Mouse (Mus musculus) intestine, embryonic 14.5 days (tissue): ENCODE measurements around the gene Olfr679. TPM values are rescaled to one million over a fixed set of nuclear protein-coding genes. Genes with fewer than 3 reads are reported as not detected.
"Not testable (repeated sequence)": the region's sequence is repeated elsewhere in the genome, so short reads cannot be mapped to it uniquely, and the experiment has no call there.

Experiments used
- ATAC-seq: fragments of 200-750 bp; cut with Nextera tagmentation; replicated peaks from 2 replicates; pipeline ENCODE4 v1.8.0; 2017; ENCODE audit warnings: low read depth, moderate number of reproducible peaks, moderate TSS enrichment, moderate library complexity; ENCODE audit not compliant: low FRiP score, low TSS enrichment
- DNase-seq: peaks from one replicate; pipeline ENCODE4 v3.0.0-alpha.2; 2018; ENCODE audit warnings: low spot score
- H3K27ac ChIP-seq: fragments of 300-500 bp; sonication (generic); 2 replicates; pipeline ENCODE4 v1.5.1; 2014; ENCODE audit warnings: low read depth, mild to moderate bottlenecking, control low read depth
- H3K27me3 ChIP-seq: fragments of 300-500 bp; sonication (generic); replicated peaks from 2 replicates; pipeline ENCODE4 v1.6.1; 2014; ENCODE audit warnings: low read length, control low read depth; ENCODE audit not compliant: control insufficient read depth, insufficient read depth
- H3K36me3 ChIP-seq: fragments of 300-500 bp; sonication (generic); 2 replicates; pipeline ENCODE4 v1.6.1; 2014; ENCODE audit warnings: low read length, control low read depth; ENCODE audit not compliant: control insufficient read depth, insufficient read depth
- H3K4me1 ChIP-seq: fragments of 300-500 bp; sonication (generic); replicated peaks from 2 replicates; pipeline ENCODE4 v1.6.1; 2014; ENCODE audit warnings: low read length, control low read depth, mixed read lengths; ENCODE audit not compliant: control insufficient read depth, insufficient read depth
- H3K4me2 ChIP-seq: fragments of 300-500 bp; sonication (generic); 2 replicates; pipeline ENCODE4 v1.6.1; 2014; ENCODE audit warnings: low read length
- H3K4me3 ChIP-seq: fragments of 300-500 bp; sonication (generic); 2 replicates; pipeline ENCODE4 v1.5.1; 2014; ENCODE audit warnings: low read depth, low read length, control low read depth, mixed read lengths
- H3K9ac ChIP-seq: fragments of 300-500 bp; sonication (generic); 2 replicates; pipeline ENCODE4 v1.6.1; 2014; ENCODE audit warnings: mild to moderate bottlenecking, low read length
- H3K9me3 ChIP-seq: fragments of 300-500 bp; sonication (generic); 2 replicates; pipeline ENCODE4 v1.6.1; 2016; ENCODE audit warnings: low read length, control low read depth; ENCODE audit not compliant: control insufficient read depth
- WGBS: fragments of 180-500 bp; shearing (Covaris S2); extraction: QIAGEN DNeasy Blood & Tissue Kit; methylation state at CpG from one replicate; pipeline ENCODE4 v1.1.7; 2014; 5-methylcytosine and 5-hydroxymethylcytosine counted together
- polyA plus RNA-seq: library from polyadenylated mRNA; unstranded; fragments of >200 nt; fragmentation: Nextera tagmentation; extraction: Ambion mirVana; gene quantifications from 2 replicates; pipeline ENCODE4 v1.2.1, GENCODE M21; 2014

Gene Olfr679
- polyA plus RNA-seq = not detected in 2 replicates

- Histone ChIP-seq H3K9me3 (no peaks in the 10 kb centered on the region), H3K9ac (no peak within 1 kb of the TSS), H3K4me3 (no peak within 1 kb of the TSS), H3K4me2 (no peak within 1 kb of the TSS), H3K27me3 (no peaks in the 10 kb centered on the region), H3K27ac (no peak within 1 kb of the TSS), H3K4me1 (no peaks in the 10 kb centered on the region), H3K36me3 (no peaks in the 10 kb centered on the region)
- DNase-seq = no peak
- WGBS = 63% methylated on average over 1 of the region's 1 CpGs
- ATAC-seq = no peak
Measured at GRCm38 (mm10) chr7:105080905-105081304, at the start of gene Olfr679. TSS of gene Olfr679 (plus strand) at chr7:105081205.

DNA sequence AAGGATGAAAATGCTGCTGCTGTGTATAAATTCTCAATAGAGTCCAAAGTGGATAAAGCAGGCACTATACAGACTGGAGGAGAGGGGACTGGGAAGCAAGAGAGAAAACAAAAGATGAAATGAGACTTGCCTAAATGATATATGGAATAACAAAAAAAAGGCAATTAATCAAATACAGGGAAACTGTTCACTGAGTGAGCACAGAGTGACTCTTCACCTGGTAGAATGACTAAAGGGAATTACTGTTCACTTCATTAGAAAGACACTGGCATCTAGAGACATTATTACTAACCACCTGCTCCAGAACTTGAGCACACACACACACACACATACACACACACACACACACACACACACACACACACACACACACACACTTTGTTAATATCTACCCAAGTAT, 48.6 kb upstream of the Olfr679 start, which contains the start of gene Olfr676:
Olfr676 (plus strand) TSS at position 301 of the 400 bp plus-strand sequence.
- H3K27me3 ChIP-seq = no peaks in the 10 kb centered on the region
- no peaks in the 10 kb centered on the region for H3K9me3 ChIP-seq
- no peak within 1 kb of the TSS for H3K4me2 ChIP-seq
- no peak within 1 kb of the TSS for H3K27ac ChIP-seq
- DNase-seq = no peak
- H3K4me3 ChIP-seq = no peak within 1 kb of the TSS
- H3K36me3 ChIP-seq = no peaks in the 10 kb centered on the region
- no peak within 1 kb of the TSS for H3K9ac ChIP-seq
- ATAC-seq = no peak
- H3K4me1 ChIP-seq = no peaks in the 10 kb centered on the region

GRCm38 (mm10) chr7:105033836-105034235, 47.2 kb upstream of the Olfr679 start:
- H3K27me3 ChIP-seq, H3K9ac ChIP-seq, H3K4me2 ChIP-seq, DNase-seq, H3K4me1 ChIP-seq, H3K27ac ChIP-seq, ATAC-seq, H3K4me3 ChIP-seq, H3K36me3 ChIP-seq, H3K9me3 ChIP-seq: not testable (repeated sequence)
- WGBS = 44% methylated on average over 5 of the region's 5 CpGs

DNA sequence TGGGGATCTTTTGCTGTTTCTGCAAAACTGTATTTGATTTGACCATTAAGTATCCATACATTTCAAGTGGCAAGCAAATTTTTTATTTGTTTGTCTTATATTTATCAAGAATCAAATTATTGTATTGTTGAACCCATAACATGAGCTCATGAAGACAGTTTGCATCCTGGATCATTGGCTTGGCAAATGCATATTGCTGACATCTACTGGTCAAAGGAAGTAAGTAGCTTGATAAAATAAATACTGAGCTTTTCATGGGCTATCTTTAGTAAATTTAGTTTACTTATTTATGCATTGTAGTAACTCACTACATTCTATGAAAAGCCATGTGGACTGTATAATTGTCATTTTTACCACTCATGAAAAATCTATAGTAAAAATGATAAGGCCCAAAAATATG, 22.1 kb upstream of the Olfr679 start:
- ATAC-seq (no peak), DNase-seq (no peak)
- Histone ChIP-seq H3K9ac (no peak overlapping the region), H3K4me1 (no peaks in the 10 kb centered on the region), H3K36me3 (no peaks in the 10 kb centered on the region), H3K9me3 (no peaks in the 10 kb centered on the region), H3K4me2 (no peak overlapping the region), H3K27me3 (no peaks in the 10 kb centered on the region), H3K27ac (no peak overlapping the region), H3K4me3 (no peak overlapping the region)

DNA sequence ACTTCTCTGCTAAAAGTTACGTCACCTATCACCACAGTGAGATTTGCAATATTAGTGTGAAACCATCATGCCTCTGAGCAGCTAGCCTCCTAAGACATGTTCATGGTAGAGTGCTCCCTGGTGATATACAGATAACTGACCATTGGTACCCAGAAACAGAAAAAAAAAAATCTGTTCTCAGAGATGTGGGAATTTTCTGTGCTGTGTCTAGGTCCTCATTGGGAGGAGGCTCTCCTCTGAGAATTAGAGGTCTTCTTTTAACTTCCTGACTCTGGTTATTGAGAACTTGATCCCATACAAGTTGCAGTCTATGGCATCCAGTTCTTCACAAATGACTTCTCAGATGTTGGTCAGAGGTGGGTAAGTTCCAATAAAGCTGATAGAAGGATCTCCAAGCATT, 16.8 kb upstream of the Olfr679 start, which contains the start of gene Olfr678:
Olfr678 (plus strand) TSS at position 301 of the 400 bp plus-strand sequence.
- ATAC-seq (no peak), DNase-seq (no peak)
- no peaks in the 10 kb centered on the region for H3K4me1 ChIP-seq
- H3K36me3 ChIP-seq = no peaks in the 10 kb centered on the region
- no peak within 1 kb of the TSS for H3K4me2 ChIP-seq
- WGBS = 92% methylated on average over 1 of the region's 1 CpGs
- no peak within 1 kb of the TSS for H3K4me3 ChIP-seq
- H3K27ac ChIP-seq = no peak within 1 kb of the TSS
- no peaks in the 10 kb centered on the region for H3K27me3 ChIP-seq
- H3K9ac ChIP-seq = no peak within 1 kb of the TSS
- H3K9me3 ChIP-seq = no peaks in the 10 kb centered on the region

DNA sequence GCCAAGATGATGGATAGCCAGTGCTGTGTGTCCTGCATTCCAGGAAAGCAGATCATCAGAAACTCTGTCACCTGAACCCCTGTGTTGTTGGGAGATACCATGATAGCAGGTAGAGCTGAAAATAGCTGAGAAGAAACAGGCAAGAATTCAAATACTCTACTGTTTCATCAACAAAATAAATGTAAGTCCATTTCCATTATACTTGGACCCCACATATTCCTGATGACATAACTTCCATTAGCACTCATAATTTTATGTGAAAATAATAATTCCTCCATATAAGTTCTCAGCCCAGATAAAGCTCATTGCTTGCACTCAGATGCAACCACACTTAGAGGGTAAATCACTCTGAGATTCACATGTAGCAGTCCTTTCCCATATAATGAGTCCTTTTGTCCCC, 11.7 kb downstream of the Olfr679 start, which contains the start of gene Olfr680-ps1:
Olfr680-ps1 (minus strand) TSS at position 101 of the 400 bp plus-strand sequence.
- H3K4me1 ChIP-seq, H3K4me3 ChIP-seq, H3K9me3 ChIP-seq, H3K27ac ChIP-seq, DNase-seq, H3K36me3 ChIP-seq, ATAC-seq, H3K27me3 ChIP-seq, H3K9ac ChIP-seq, H3K4me2 ChIP-seq: not testable (repeated sequence)

DNA sequence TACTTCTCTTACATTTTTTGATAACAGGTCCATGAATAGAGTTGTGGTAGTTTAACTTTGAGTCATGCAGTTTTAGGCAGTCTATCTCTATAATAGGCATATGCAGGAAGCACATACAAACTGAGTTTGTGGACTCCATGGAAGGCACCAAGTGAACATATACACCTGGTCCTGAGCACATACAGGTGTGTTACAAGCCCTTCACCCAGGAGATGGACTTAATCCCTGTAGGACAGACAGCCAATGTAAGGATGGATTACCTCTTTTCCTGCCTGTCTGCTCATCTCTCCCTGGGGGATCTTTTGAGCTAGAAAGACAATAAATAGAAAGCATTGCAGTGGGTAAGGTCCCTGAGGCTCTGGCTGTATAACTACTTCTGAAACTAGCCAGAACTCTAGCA, 35.5 kb downstream of the Olfr679 start, which contains the start of gene Olfr681:
Olfr681 (plus strand) TSS at position 301 of the 400 bp plus-strand sequence.
- H3K4me1 ChIP-seq = no peaks in the 10 kb centered on the region
- H3K27ac ChIP-seq = no peak within 1 kb of the TSS
- H3K9ac ChIP-seq = no peak within 1 kb of the TSS
- no peaks in the 10 kb centered on the region for H3K36me3 ChIP-seq
- H3K27me3 ChIP-seq = no peaks in the 10 kb centered on the region
- ATAC-seq (no peak), DNase-seq (no peak)
- H3K4me3 ChIP-seq = no peak within 1 kb of the TSS
- H3K4me2 ChIP-seq = no peak within 1 kb of the TSS
- no peaks in the 10 kb centered on the region for H3K9me3 ChIP-seq

Other genes with a start within 250 kb of the Olfr679 start
- not detected in 2 replicates for gene Usp17lb, start 238.6 kb upstream of the Olfr679 start, polyA plus RNA-seq
- not detected in 2 replicates for gene Usp17la, start 224.2 kb upstream of the Olfr679 start, polyA plus RNA-seq
- not detected in 2 replicates for gene Olfr665, start 203.2 kb upstream of the Olfr679 start, polyA plus RNA-seq
- not detected in 2 replicates for gene Olfr666, start 185.3 kb upstream of the Olfr679 start, polyA plus RNA-seq
- not detected in 2 replicates for gene Olfr667, start 159.7 kb upstream of the Olfr679 start, polyA plus RNA-seq
- not detected in 2 replicates for gene Olfr668, start 153.1 kb upstream of the Olfr679 start, polyA plus RNA-seq
- gene Olfr669, start 147.0 kb upstream of the Olfr679 start, polyA plus RNA-seq = not detected in 2 replicates
- gene Olfr670, start 118.6 kb upstream of the Olfr679 start, polyA plus RNA-seq = not detected in 2 replicates
- not detected in 2 replicates for gene Olfr671, start 102.1 kb upstream of the Olfr679 start, polyA plus RNA-seq
- gene Olfr672, start 79.2 kb upstream of the Olfr679 start, polyA plus RNA-seq = not detected in 2 replicates
- not detected in 2 replicates for gene Olfr675, start 52.7 kb upstream of the Olfr679 start, polyA plus RNA-seq
- not detected in 2 replicates for gene Olfr676, start 48.5 kb upstream of the Olfr679 start, polyA plus RNA-seq
- not detected in 2 replicates for gene Olfr677, start 29.8 kb upstream of the Olfr679 start, polyA plus RNA-seq
- not detected in 2 replicates for gene Olfr678, start 16.7 kb upstream of the Olfr679 start, polyA plus RNA-seq
- not detected in 2 replicates for gene Olfr680-ps1, start 11.6 kb downstream of the Olfr679 start, polyA plus RNA-seq
- gene Olfr681, start 35.6 kb downstream of the Olfr679 start, polyA plus RNA-seq = not detected in 2 replicates
- gene Olfr683, start 65.8 kb downstream of the Olfr679 start, polyA plus RNA-seq = not detected in 2 replicates
- not detected in 2 replicates for gene Olfr684, start 82.4 kb downstream of the Olfr679 start, polyA plus RNA-seq
- not detected in 2 replicates for gene Olfr685, start 104.8 kb downstream of the Olfr679 start, polyA plus RNA-seq
- gene Olfr686, start 126.3 kb downstream of the Olfr679 start, polyA plus RNA-seq = not detected in 2 replicates
- gene Olfr688, start 206.9 kb downstream of the Olfr679 start, polyA plus RNA-seq = not detected in 2 replicates
- not detected in 2 replicates for gene Olfr689, start 230.0 kb downstream of the Olfr679 start, polyA plus RNA-seq